Mouse (Mus musculus): ENCODE measurements around the gene Tns1.

The Tns1 gene

GRCm38 (mm10) chr1:74103654-74104353 lies 20.4 kb downstream of the Tns1 start:
- CTCF ChIA-PET: interaction anchor here in 2 of 4 experiments (1.2 to 1.9 kb wide), 2 partner anchors 8 to 9 kb away, joined by 3 to 5 read pairs; no protein-coding TSS in a partner anchor
- POLR2A ChIA-PET: interaction anchor here in 2 of 4 experiments (0.6 to 16.1 kb wide), 4 partner anchors 4 to 266 kb away, joined by 3 to 185 read pairs (median 94); no protein-coding TSS in a partner anchor

- ChIA-PET POLR2A (interaction anchor here in 3 of 4 experiments (0.6 to 16.1 kb wide), 7 partner anchors 9 to 717 kb away, joined by 3 to 185 read pairs (median 4); no protein-coding TSS in a partner anchor), CTCF (interaction anchor here in 2 of 4 experiments (0.8 to 2.6 kb wide), 5 partner anchors 12 to 40 kb away, joined by 3 to 7 read pairs (median 6); no protein-coding TSS in a partner anchor)
Observed at GRCm38 (mm10) chr1:74099001-74099435, 25.2 kb downstream of the Tns1 start.

GRCm38 (mm10) chr1:74098004-74099000 lies 25.9 kb downstream of the Tns1 start:
- ChIA-PET POLR2A (interaction anchor here in 3 of 4 experiments (0.5 to 16.1 kb wide), 16 partner anchors 9 to 341 kb away, joined by 3 to 185 read pairs (median 4); no protein-coding TSS in a partner anchor), CTCF (interaction anchor here in 3 of 4 experiments (0.5 to 8.2 kb wide), 13 partner anchors 11 to 97 kb away, joined by 3 to 73 read pairs (median 4); no protein-coding TSS in a partner anchor)

GRCm38 (mm10) chr1:74095728-74096127 lies 28.5 kb downstream of the Tns1 start:
- POLR2A ChIA-PET: interaction anchor here in 3 of 4 experiments (0.7 to 16.1 kb wide), 21 partner anchors 8 to 302 kb away, joined by 3 to 185 read pairs (median 4); partner anchors contain the start of gene Rufy4 (in 1 of the 3)
- CTCF ChIA-PET: interaction anchor here (0.5 to 8.2 kb wide), 9 partner anchors 9 to 602 kb away, joined by 3 to 73 read pairs (median 5); no protein-coding TSS in a partner anchor

GRCm38 (mm10) chr1:74095296-74095695 lies 29.0 kb downstream of the Tns1 start:
- ChIA-PET POLR2A (interaction anchor here in 3 of 4 experiments (0.8 to 16.1 kb wide), 25 partner anchors 9 to 302 kb away, joined by 3 to 185 read pairs (median 4); partner anchors contain the start of gene Rufy4 (in 1 of the 3)), CTCF (interaction anchor here in 3 of 4 experiments (0.6 to 8.2 kb wide), 14 partner anchors 8 to 232 kb away, joined by 3 to 73 read pairs (median 4); no protein-coding TSS in a partner anchor)

GRCm38 (mm10) chr1:74094497-74095270 lies 29.6 kb downstream of the Tns1 start:
- POLR2A ChIA-PET: interaction anchor here in 3 of 4 experiments (0.6 to 16.1 kb wide), 24 partner anchors 10 to 1868 kb away, joined by 3 to 185 read pairs (median 4); no protein-coding TSS in a partner anchor
- CTCF ChIA-PET: interaction anchor here (0.6 to 8.2 kb wide), 16 partner anchors 9 to 693 kb away, joined by 3 to 73 read pairs (median 4); no protein-coding TSS in a partner anchor

GRCm38 (mm10) chr1:74093447-74093846 lies 30.8 kb downstream of the Tns1 start:
- ChIA-PET CTCF (interaction anchor here in 2 of 4 experiments (0.6 to 8.2 kb wide), 3 partner anchors 10 to 112 kb away, joined by 4 to 73 read pairs (median 12); no protein-coding TSS in a partner anchor), POLR2A (interaction anchor here in 3 of 4 experiments (0.6 to 16.1 kb wide), 5 partner anchors 12 to 1301 kb away, joined by 3 to 185 read pairs (median 3); no protein-coding TSS in a partner anchor)

GRCm38 (mm10) chr1:74092242-74092641 lies 32.0 kb downstream of the Tns1 start:
- CTCF ChIA-PET: interaction anchor here in 3 of 4 experiments (0.6 to 8.2 kb wide), 4 partner anchors 9 to 90 kb away, joined by 3 to 73 read pairs (median 8); no protein-coding TSS in a partner anchor
- POLR2A ChIA-PET: interaction anchor here in 2 of 4 experiments (1.0 to 16.1 kb wide), 10 partner anchors 10 to 288 kb away, joined by 3 to 185 read pairs (median 6); no protein-coding TSS in a partner anchor

GRCm38 (mm10) chr1:74091611-74092224 lies 32.5 kb downstream of the Tns1 start:
- CTCF ChIA-PET: interaction anchor here in 3 of 4 experiments (0.6 to 8.2 kb wide), 6 partner anchors 8 to 222 kb away, joined by 3 to 73 read pairs (median 6); no protein-coding TSS in a partner anchor

GRCm38 (mm10) chr1:74091138-74091537 lies 33.1 kb downstream of the Tns1 start:
- CTCF ChIA-PET: interaction anchor here in 2 of 4 experiments (0.9 to 8.2 kb wide), 4 partner anchors 8 to 223 kb away, joined by 3 to 73 read pairs (median 6); no protein-coding TSS in a partner anchor
- POLR2A ChIA-PET: interaction anchor here in 3 of 4 experiments (0.5 to 16.1 kb wide), 13 partner anchors 9 to 1257 kb away, joined by 3 to 185 read pairs (median 4); no protein-coding TSS in a partner anchor

More at GRCm38 (mm10) chr1:74091611-74092224, 32.5 kb downstream of the Tns1 start:
- POLR2A ChIA-PET: interaction anchor here in 3 of 4 experiments (0.5 to 16.1 kb wide), 15 partner anchors 9 to 1258 kb away, joined by 3 to 185 read pairs (median 4); no protein-coding TSS in a partner anchor

- CTCF ChIA-PET: interaction anchor here in 1 of 4 experiments (0.6 kb wide), 1 partner anchor 20 kb away, joined by 5 read pairs; no protein-coding TSS in a partner anchor
- POLR2A ChIA-PET: interaction anchor here in 3 of 4 experiments (1.3 to 16.1 kb wide), 6 partner anchors 8 to 211 kb away, joined by 3 to 185 read pairs (median 12); no protein-coding TSS in a partner anchor
Observed at GRCm38 (mm10) chr1:74090329-74090728, 33.9 kb downstream of the Tns1 start.

GRCm38 (mm10) chr1:74088569-74088968 lies 35.7 kb downstream of the Tns1 start:
- ChIA-PET POLR2A (interaction anchor here in 2 of 4 experiments (1.5 to 16.1 kb wide), 2 partner anchors 8 to 20 kb away, joined by 3 to 185 read pairs; no protein-coding TSS in a partner anchor), CTCF (interaction anchor here in 1 of 4 experiments (0.5 kb wide), 1 partner anchor 35 kb away, joined by 11 read pairs; no protein-coding TSS in a partner anchor)

- ChIA-PET CTCF (interaction anchor here in 1 of 4 experiments (0.6 to 6.0 kb wide), 3 partner anchors 9 to 710 kb away, joined by 3 to 73 read pairs (median 3); partner anchors contain the start of genes Aamp and Pnkd), POLR2A (interaction anchor here in 2 of 4 experiments (1.0 to 4.9 kb wide), 3 partner anchors 10 to 57 kb away, joined by 3 to 35 read pairs (median 5); no protein-coding TSS in a partner anchor)
Observed at GRCm38 (mm10) chr1:74085566-74085965, 38.7 kb downstream of the Tns1 start.

GRCm38 (mm10) chr1:74084752-74085151 lies 39.5 kb downstream of the Tns1 start:
- ChIA-PET CTCF (interaction anchor here in 1 of 4 experiments (0.8 to 6.0 kb wide), 4 partner anchors 10 to 200 kb away, joined by 3 to 73 read pairs (median 4); partner anchors contain the start of genes Aamp and Pnkd), POLR2A (interaction anchor here in 2 of 4 experiments (0.6 to 4.9 kb wide), 10 partner anchors 10 to 138 kb away, joined by 3 to 35 read pairs (median 3); no protein-coding TSS in a partner anchor)

GRCm38 (mm10) chr1:74084065-74084705 lies 40.1 kb downstream of the Tns1 start:
- CTCF ChIA-PET: interaction anchor here in 3 of 4 experiments (0.7 to 6.0 kb wide), 7 partner anchors 10 to 200 kb away, joined by 3 to 73 read pairs (median 3); partner anchors contain the start of genes Aamp (in 1 of the 3) and Pnkd (in 1 of the 3)
- POLR2A ChIA-PET: interaction anchor here in 2 of 4 experiments (0.6 to 4.9 kb wide), 12 partner anchors 7 to 182 kb away, joined by 3 to 35 read pairs (median 4); no protein-coding TSS in a partner anchor
